Mouse (Mus musculus) heart, adult 2 months (tissue): Measurements from ENCODE around the gene Sec61a2.

Experiments
- CTCF ChIP-seq: fragments of 200-600 bp; IDR thresholded peaks from 2 replicates; pipeline ENCODE4 v1.8.1; 2022; ENCODE audit warnings: antibody characterized with exemption, mild to moderate bottlenecking, moderate library complexity
- EP300 ChIP-seq: fragments of 200-500 bp; IDR thresholded peaks from 2 replicates; pipeline ENCODE4 v1.6.1; 2011; ENCODE audit warnings: low read depth, low read length, control low read depth; ENCODE audit not compliant: insufficient read depth
- POLR2A ChIP-seq: fragments of 200-500 bp; IDR thresholded peaks from 2 replicates; pipeline ENCODE4 v1.6.1; 2011; ENCODE audit warnings: mild to moderate bottlenecking, low read depth, low read length, control low read depth; ENCODE audit not compliant: insufficient read depth

- TF ChIP-seq CTCF (no peak), POLR2A (no peak), EP300 (no peak)
Measured at GRCm38 (mm10) chr2:5821264-5821663, 74.0 kb downstream of the Sec61a2 start.
